Mouse (Mus musculus) common myeloid progenitor, adult 5-6 weeks (primary cell): ENCODE data around the gene Fcho2. TPM values are rescaled to one million over a fixed set of nuclear protein-coding genes. Genes with fewer than 3 reads are reported as not detected.

ENCODE experiments used
- ATAC-seq: replicated peaks from 2 replicates; pipeline ENCODE4 v1.8.0; 2016; ENCODE audit warnings: low read depth, mild to moderate bottlenecking, moderate TSS enrichment, inconsistent platforms; ENCODE audit not compliant: poor library complexity, severe bottlenecking
- total RNA-seq: library from RNA; stranded (forward); fragments of 200-1000, 187-1606 nt; gene quantifications from 2 replicates; pipeline ENCODE4 v1.2.3, GENCODE M21; 2017

The Fcho2 gene
- total RNA-seq, 1 experiment from 2014 or later = 35.0 TPM

DNA sequence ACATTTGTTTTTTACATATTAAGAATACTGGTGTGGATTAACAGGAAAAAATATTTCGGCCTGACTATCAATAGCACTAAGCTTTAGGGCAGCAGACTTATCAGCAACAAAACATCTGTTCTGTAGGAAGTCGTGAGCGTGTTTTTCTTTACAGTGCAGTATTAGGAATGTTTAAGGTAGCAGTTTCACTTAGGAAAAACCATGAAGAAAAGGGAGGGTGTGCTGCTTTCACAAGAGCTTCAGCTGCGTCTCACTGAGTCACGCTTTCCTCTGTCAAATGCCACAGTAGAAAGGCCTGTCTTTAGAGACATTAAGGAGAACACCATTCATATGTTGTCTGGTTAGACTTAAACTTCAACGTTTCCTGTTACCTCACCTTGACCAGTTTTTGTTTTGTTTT, 5.1 kb downstream of the Fcho2 start:
- peak; percentile 65 for ATAC-seq

DNA sequence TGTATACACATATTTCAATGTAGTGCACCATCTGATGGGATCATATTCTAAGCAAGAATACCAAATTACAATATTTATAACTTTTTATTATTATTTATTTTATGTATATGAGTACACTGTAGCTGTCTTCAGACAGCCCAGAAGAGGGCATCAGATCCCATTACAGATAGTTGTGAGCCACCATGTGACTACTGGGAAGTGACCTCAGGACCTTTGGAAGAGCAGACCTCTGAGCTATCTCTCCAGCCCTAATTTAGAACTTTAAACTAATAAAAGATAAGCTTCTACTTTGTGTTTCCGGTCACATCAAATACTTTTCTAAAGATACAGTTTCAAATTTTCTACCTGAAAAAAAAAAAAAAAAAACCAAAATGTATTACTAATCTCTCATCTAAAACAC, 6.2 kb downstream of the Fcho2 start:
- no peak for ATAC-seq

DNA sequence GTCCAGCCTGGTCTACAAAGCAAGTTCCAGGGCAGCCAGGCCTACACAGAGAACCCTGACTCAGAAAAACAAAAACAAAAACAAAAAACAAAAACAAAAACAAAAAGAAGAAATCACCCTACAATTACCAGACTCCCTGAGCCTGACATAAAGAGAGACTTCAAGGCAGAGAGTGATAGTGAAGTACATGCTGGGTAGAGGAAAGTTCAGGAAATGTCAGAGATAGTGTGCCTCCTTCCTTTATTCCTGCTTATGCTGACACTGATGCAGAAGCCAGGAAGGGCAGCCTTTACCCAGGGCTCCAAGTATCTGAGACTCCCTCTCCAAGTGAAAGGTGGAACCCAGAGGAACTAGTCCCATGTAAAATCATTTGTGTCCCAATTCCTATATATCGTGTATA, 10.8 kb downstream of the Fcho2 start:
- ATAC-seq = no peak

DNA sequence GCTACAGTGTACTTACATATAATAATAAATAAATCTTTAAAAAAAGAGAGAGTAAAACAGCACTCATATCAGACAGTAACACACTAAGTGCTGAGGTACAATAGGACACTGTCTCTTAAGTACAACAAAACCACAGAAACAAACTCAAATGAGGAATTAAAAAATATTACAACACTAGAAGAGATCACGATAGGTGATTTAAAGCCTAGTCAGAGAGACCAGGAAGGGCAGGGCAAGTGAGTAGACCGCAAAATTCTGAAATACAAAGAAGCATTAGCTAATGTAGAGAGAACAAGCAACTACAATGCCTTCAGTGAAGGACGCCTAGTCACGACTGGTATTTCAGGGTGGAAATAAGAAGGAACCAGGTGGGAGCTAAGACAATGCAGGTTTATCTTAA, 11.6 kb downstream of the Fcho2 start:
- peak; percentile 99 for ATAC-seq

DNA sequence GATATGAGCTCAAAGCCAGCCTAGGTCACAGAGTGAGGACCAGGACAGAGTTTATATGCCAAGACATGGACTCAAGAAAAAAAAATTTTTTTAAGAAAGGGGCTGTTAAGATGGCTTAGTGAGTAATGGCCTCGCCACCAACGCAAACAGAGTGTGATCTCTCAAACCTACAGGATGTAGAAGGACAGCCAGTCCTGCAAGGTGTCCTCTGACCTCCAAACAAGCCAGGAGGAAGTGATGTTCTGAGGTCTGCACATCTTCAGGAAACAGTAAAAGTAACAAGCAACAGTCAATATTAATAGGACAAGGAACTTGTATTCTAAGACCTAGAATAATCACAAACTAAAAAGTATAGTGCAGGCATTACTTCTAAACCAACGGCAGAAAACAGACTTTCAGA, 12.3 kb downstream of the Fcho2 start:
- no peak for ATAC-seq

DNA sequence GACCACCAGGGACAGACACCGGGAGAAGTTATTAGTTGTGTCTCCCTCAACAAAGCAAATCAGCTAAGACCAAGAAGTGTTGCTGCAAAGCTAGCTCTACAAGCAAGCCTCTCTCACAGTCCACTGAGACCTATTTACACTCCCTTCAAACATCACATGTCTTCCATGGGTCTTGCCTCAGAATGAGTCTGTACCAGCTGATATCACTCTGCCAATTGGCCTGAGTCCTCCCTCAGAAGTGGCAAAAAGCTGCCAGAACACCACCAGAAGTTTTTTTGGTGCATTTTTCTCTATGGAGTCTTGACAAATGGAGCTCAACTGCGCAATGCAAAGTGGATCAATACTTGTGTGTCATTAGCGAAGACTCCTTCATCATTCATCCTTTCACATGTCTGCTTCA, 19.7 kb downstream of the Fcho2 start:
- ATAC-seq = no peak

DNA sequence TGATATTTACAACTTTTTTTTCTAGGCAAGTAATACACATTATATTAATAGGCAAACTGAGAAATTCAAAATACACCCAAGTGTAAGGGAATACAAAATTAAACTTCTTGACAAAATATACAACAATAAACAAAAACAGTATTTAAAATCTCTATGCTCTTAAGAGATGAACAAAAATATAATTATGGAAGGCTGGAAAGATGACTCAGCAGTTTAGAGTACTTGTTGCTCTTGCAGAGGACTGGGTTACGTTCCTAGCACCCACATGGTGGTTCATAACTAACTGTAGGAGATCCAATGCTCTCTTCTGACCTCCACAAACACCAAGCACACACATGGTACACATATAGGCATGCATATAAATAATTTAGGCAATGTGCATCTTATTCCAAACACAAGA, 22.4 kb downstream of the Fcho2 start:
- ATAC-seq = no peak

DNA sequence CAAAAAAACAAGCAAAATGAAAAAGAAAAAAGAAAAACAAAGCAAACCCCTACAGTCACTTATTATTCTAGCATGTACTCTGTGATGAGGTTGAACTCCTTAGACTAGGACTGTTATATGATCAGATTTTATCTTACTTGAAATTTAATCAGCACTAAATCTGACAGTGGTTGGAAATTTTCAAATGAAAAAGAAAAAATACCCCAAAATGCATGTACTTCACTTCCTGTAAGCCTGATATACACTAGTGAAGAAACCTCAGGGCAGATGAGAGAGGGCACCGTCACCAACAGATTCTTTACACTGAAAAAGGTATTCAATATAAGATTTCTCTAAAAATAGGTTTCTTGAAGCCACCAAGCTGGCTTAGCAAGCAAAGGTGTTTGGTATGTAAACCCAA, 23.6 kb downstream of the Fcho2 start:
- ATAC-seq = no peak

DNA sequence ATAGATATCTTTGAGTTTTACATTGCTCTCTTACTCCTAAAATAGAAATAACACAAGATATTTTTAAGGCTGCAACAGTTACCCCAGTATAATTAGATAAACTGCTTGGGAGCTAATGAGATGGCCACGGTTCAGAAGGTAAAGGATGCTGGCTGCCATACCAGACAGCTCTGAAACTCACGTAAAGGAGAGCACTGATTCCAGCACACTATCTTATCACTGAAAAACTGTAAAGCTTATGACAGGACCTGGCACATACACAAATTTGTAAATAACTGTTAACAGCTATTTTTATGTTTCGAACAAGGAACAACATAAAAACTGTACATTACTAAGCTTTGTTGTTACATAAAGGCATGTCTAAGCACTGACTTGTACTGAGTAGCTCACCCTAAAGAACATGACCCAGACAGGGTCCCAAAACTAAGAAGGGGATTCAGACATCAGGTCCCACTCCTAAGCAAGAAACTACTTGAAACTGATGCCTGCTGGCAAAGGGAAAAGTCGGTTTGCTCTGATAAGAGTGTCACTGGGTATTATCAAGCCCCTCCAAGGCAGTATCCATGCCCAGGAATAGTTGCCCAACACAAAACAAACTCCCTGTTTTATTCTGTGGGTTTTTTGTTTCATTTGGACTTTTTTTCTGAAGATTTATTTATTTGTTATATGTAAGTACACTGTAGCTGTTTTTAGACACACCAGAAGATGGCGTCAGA, 28.1 kb downstream of the Fcho2 start:
- ATAC-seq = no peak

DNA sequence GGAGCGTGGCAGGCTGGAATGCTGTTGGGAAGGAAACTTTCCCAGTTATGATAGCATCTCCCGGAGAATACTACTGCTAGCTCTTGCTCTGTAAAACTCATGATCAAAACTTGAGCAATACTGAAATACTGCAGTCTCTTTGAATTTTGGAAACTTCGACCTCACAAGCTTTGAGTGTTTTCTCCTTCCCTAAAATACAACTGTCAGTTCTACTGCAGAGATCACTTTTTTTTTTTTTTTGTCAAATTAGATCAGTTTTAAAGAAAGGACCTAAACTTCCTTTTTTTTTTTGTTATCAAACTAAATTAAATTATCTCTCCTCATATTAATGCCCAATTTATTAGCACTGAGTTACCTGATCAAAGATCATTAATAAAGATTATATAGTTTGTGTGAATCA, 37.3 kb downstream of the Fcho2 start:
- no peak for ATAC-seq

DNA sequence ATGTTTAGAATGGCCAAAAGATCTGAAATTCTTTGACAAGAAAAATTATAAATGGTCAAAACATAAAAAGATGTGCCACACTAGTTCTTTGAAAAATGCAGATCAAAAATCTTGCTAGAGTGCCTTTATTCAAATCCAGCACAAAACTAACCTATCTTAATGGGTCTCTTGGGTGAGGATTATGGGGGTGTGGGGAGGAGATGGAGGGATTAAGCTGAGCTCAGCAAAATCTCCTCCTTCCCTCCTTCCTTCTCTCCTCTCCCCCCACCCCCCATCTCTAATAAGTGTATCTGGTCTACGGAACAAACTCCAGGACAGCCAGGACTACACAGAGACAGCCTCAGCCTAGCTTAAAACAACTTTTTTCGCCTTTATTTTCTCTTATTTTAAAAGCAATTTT, 43.8 kb downstream of the Fcho2 start:
- no peak for ATAC-seq

DNA sequence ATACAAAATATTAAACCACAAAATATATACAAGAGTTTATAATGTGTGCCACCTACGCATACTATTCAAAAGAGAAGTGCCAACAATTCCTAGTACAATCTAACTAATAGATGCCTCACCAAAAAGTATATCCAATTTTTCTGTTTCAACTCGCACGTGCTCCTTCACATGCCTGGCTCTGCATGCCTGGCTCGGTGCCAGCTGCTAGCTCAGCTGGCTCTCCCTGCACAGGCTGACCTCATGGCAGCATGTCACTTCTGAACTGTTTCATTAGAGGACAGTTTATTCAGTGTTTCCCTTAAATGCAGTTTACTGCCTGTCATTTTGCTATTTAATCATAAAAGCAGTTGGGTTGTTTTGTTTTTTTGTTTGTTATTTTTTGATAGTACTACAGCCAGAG, 46.9 kb downstream of the Fcho2 start:
- 0 out of 2 replicates have a peak, but pooled peaks have one; percentile 42 for ATAC-seq

DNA sequence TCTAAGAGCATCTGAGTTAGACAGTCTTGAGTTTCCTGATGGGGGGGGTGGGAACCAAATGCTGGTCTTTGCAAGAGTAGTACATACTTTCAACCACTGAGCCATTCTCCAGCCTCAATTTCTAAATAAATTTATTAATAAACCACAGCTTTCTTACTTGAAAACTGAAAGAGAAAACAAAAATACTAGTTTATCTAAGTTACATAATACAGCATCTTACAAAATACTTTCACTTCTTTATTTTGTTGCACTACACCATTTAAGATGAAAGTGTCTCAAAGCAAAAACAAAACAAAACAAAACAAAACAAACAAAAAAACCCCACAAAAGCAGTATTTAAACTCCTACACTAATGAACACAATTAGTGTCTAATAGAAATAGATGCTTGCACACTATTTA, 53.5 kb downstream of the Fcho2 start:
- ATAC-seq = no peak

DNA sequence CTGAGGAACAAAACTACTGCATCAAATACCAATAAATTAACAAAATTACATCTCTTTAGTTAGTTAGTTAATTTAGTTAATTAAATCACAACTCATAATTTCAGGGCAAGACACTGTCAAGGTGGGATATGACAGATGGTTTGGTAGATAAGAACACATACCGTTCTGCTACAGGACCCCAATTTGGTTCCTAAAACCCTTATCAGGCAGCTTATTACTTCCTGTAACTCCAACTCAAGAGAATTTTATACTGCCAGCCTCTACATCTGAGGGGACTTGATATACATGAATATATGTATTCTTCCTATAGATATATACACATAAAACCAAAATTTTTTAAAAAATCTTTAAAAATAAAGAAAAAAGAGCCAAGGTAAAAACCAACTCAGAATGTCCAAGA, 59.4 kb downstream of the Fcho2 start:
- no peak for ATAC-seq

DNA sequence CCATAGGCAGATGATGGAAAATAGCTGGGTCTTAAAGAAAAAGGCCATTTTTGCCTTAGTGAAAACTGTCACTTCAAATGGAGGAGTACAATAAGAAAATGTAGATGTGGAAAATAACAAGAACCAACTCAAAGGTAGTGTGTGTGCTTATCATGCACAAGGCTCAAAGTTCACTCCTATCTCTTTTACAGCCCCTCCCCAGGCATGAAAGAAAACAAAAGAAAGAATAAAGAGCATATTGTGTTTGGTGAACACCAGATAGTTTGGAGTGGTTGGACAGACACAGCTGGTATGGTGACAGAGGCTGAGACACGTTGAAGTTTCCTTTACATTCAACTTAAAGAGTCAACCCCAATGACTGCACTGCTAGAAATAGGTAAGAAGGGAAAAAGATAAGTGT, 70.6 kb downstream of the Fcho2 start:
- no peak for ATAC-seq

DNA sequence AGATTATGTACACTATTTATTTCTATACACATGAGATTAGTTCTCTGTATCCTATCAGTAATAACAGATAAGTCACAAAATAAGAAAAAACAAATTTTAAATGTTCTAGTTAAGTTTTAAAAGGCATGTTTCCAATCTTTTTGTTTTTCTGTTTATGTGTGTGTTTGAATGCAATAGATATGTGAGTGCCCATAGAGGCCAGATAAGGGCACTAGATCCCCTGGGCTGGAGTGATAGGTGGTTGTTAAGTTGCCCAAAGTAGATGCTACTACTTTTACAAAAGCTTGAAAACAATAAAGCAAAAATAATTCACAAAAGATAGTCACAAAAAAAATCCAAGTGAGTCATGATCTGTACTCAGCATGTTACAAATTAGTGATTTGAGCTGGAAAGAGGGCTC, 71.4 kb downstream of the Fcho2 start:
- no peak for ATAC-seq

DNA sequence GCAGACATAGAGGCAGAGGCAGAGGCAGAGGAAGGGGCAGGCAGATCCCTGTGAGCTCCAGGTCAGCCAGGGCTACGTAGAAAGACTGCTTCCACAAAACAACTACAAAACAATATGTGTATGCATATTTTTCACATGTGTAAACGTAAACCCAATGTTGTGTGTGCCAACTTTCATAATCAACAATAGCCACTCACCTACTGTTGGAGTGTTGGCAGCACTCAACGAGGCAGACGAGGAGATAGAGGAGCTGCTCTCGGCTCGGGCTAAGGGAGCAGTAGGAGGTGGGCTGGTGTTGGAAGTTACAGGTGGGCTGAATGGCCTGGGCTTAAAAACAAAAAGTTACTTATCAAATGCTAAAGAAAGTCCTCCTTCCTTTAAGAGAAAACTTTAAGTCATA, 72.0 kb downstream of the Fcho2 start:
- ATAC-seq = no peak; the same call in 1 of the 2 replicates

DNA sequence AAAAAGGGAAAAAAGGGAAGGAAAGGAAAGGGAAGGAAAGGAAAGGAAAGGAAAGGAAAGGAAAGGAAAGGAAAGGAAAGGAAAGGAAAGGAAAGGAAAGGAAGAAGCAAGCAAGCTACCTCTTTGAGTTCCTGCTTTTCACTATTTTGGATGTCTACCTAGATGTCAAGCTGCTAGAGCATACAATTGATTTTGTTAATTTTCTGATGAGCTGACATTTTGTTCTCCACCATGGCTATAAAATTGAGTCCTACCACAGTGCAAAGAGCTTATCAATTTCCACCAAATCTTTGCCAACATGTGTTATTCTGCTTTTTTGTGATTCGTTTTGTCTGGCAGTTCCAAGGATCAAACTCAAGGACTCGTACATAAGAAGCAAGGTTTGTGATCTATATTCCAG, 77.0 kb downstream of the Fcho2 start:
- ATAC-seq = 0 out of 2 replicates have a peak, but pooled peaks have one; percentile 25

DNA sequence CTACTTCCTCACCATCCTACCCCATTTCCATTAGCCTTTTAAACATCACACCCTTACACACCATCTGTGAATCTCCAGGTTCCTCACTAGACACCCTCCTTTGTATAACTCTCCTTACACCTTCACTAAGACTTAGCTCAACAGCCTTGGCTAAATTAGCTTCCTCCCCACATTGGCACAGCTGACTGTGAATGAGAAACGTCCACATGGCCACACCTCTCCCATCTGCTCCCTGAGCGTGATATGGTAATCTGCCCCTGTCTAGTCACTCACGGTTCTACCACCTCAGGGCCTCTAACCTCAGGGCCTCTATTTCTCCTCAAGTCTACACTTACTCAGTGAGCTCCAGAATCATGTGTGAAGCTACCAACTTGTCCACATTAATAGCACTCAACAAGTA, 82.0 kb downstream of the Fcho2 start:
- no peak for ATAC-seq

DNA sequence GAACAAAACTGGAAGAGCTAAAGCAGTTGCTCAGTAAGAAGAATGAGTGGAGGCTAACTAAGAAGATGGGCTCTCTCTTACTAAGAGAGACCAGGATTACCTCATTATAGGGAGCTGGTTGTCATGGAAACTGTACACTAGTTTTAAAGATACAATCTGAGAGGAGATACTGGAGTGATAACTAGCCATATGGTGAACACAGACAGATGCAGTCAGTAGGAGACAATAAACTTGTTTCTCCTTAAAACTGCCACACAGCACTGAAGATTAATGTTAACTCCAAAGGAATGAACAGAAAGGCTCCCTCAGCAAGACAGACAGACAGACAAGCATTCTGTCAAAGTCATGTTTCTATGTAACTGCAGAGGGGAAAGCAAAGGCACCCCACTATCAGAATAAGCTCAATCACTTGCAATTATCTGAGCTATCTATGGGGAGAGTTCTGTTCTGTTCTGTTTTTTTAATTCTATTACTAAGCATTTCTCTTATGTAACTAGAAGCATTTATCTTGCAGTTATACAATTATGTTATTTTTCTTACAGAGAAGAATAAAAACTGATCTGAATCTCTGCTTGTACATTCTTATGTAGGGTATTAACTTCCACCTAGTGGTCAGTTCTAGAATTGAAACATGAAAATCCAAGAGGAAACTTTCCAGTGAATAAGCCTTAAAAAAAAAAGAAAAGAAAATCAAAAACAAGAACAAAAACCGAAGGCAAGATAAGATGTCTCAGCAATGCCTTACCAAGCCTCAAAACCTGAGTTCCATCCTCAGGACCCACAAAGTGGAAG, 85.8 kb downstream of the Fcho2 start:
- ATAC-seq = no peak

DNA sequence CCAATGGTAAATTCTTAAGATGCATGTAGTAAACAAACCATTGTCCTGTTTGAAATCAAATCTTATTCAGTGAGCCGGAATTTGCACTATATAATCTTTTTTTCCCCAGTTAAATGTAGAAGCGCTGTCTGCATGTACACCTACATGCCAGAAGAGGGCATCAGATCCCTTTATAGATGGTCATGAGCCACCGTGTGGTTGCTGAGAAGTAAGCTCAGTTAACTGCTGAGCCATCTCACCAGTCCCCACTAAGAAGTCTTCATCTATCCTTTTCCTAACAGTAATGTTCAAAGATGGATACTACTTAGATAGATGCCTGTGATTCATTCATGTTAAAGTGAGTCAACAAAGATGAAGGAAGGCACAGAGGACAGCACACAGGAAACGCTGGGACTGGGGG, 88.8 kb downstream of the Fcho2 start:
- ATAC-seq = peak; percentile 68

DNA sequence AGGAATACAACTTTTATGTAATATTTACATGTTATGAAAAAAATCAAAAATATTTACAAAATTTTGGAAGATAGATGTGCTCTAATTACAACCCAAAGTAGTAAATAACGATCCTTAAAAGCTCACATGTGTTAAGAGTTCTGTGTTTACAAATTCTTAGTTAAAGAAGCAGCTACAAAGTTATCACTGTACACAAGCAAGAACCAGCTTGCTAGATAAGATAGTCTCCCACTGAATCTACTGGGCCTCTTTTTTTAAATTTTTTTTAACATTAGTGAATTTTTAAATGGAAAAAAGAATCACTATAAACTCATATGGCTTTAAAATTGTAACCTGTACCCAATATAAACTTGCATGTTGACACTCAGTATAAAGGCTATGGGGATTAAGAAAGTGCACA, 91.8 kb downstream of the Fcho2 start:
- no peak for ATAC-seq
